Mouse (Mus musculus): ENCODE results near the gene Eya4.

The Eya4 gene

DNA sequence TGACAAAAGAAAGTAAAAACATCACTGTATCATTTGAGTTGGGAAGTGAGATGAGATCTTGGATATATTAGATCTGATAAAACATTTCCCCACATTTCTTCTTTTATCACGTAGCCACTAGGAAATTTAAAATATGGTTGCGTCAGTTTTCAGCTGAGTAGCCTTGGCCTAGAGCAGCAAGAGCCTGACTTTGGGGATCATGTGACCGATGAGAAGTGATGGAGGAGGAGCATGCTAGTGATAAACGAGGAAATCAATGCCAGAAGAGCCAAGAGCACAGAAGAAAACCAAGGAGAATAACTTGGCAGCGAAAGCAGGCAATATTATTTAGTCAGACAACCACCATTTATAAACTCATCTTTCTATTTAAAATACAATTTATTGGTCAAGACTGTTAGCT, 119.7 kb downstream of the Eya4 start:
- DNase-seq (ENCODE audit: low read depth) = no peak

DNA sequence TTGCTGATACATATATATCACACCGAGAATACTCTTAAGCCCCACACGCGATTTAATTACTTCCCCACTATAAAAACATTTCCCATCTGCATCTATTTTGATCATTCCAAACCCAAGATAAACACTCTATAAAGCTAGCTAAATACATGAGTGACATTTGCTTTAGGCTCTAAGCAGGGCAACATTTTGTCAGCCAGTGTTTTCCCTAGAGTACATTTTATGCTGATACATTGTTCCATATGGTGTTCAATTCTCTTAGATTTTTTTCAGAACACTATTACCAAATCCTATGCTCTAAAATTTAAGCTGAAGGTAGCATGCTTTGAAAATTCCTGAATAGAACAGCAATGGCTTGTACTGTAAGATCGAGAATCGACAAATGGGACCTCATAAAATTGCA, 127.2 kb downstream of the Eya4 start:
- no peak for DNase-seq (ENCODE audit: low read depth)

DNA sequence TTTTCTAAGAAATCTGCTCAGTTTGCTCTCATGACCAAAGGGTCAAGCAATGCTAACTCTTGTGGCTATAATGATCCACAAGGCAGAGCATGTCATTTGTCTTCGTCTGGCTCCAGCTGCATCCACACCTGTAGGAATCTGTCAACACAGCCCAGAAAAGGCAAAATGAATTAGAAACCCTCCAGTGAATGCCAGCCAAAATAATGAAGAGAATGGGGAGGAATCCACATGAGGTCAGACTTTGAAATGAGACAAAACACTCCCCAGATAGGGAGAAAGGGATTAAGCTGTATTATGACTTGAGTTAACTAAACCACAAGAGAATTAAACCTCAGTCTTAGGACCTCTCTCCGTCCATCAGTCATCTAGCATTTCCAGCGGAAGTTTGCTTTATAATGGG, 130.2 kb downstream of the Eya4 start:
- no peak for DNase-seq (ENCODE audit: low read depth)

DNA sequence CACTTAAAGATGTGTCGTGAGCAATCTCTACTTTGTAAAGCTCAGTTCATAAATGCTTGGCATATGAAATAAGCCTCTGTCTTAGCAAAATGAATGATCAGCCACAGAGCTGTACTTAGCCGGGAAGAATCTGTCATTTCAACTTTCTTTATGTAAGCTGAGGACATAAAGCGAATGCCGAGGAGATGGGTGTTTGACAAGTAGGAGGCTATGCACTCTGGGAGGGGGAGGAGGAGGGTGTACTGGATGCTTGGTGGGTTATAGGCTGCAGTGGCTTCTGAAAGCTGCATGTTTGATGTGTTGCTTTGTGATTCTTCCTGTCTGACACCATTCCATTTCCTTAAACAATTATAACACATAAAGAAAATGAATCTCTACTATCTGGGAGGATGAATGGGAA, 133.8 kb downstream of the Eya4 start:
- no peak for DNase-seq (ENCODE audit: low read depth)

DNA sequence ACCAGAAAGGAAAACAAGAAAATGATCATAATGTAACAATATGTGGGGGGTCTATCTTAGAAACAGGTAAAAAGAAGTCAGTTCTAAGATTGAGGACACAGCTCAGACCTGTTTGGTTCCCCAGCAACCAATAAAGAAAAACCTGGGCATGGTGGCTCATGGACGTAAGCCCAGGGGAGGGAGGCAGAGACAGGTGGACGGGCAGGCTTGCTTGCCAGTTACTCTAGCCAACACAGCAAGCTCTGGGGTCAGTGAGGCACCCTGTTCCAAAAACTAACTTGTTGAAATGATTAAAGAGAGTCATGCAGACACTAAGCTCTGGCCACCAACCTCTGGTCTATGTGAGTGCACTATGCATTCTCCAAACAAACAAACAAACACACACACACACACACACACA, 139.2 kb downstream of the Eya4 start:
- DNase-seq (ENCODE audit: low read depth) = no peak

DNA sequence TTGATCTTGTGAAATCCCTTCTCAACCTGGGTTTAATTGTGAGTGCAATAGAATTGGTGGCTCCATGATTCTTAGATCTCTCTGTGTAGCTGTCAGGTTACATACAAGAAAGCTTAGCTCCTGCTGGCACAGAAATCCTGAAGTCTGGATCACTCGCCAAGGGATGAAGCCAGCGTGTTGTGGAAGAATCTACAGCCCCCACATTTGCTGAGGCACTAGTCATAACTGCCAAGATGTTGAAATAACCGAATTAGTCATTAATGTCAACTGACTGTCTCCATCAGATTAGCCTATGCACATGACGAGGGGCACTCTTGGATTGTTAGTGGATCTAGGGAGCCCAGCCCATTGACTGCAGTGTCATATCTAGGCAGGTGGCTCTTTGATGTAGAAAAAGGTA, 146.7 kb downstream of the Eya4 start:
- DNase-seq (ENCODE audit: low read depth) = peak; percentile 79

DNA sequence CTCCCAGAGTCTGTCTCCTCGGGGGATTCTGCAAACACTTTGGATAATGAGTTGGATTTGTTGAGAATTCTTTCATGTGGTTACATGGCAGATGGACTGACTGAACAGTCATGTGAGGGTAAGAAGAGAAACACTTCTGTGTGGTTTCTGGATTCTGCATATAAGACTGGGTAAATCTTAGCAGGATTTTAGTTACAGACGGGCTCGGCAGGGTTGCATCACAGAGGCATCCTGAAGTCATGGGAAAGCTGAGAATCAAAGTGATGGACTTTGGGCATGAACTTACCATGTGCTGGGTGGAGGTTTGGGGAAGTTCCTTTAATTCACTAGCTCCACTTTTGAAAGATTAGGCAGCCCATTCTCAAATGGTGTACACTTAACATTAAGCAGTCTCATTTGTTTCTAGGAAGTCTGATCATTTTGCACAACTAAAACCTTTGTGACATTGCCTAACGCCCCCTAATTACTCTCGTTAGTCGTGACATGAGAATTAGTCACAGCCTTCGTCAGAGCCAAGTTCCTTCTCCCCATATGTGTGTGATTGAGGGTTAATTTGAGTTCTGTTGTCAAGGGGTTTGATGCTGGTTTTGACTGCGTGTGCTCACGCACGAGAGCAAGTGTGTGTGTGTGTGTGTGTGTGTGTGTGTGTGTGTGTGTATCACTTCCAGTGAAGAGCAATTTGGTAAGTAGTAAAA, 147.3 kb downstream of the Eya4 start:
- peak; percentile 61 for DNase-seq (ENCODE audit: low read depth)

DNA sequence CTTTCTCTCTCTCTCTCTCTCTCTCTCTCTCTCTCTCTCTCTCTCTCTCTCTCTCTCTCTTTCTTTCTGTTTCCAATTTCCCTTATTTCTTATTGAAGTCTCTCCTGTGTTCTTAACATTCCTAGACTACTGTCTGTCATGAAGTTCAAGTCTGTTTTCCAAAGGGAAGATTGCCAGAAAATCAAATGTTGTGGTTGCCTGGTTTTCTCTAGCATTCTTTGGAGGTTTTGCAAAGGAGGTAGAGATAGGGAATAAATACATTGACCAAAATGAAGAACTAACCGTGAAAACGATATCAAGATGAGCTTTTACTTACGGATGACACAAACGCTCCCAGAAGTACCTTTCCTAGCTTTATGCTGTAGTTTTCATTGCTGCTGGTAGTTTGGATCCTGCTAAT, 148.0 kb downstream of the Eya4 start:
- peak; percentile 12 for DNase-seq (ENCODE audit: low read depth)

DNA sequence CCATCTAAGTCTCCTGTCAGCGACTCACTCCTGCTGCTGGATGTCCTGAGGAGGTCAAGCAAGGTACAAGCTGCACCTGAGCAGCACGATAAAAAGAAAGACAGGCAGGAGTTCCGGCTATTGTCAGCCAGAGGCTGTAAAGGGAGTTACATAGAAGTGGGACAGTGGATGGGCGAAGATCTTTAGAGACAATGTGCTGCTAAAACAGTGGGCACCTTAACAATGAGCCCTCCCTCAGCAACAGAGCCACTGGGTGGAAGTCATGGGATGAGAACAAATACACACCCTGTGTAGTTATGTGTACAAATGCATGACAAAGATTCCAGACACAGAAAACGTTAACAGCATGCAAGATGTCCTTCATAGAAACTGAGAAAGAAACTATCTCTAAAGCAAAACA, 152.3 kb downstream of the Eya4 start:
- DNase-seq (ENCODE audit: low read depth) = no peak

DNA sequence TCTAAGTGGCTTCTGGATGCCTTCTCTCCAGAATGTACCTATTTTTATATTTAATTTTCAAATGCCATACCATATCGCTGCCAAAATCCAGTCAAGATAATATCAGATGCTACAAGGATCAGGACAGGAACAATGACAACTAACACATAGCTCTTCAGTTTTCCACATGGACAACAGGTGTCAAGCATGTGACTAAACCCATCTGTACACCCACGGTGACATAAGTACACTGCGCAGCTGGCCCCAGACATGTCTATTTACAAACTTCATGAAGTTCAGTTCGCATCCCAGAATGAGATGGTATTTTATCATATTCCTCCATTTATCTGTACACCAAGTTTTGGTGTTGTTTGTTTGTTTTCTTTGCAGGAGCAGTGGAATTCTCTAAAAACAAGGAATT, 154.2 kb downstream of the Eya4 start:
- DNase-seq (ENCODE audit: low read depth) = no peak

DNA sequence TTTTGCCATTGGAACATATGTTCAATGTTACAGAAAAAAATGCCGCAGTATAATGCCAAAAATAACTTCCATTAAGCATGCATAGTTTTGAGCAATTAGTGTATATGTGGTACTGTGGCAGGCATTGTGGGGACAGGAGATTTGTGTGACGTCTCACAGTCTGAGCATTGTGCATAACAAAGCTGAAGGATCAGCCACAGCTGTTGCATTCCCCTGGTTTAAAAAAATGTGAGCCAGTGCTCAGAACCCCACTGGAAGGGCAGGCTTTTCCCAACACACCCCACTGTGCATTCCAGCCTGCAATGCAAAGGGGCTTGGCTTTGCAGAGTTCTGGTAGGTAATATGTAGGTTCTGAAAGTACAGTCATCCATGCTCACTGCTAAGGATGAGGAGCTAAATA, 155.2 kb downstream of the Eya4 start:
- DNase-seq (ENCODE audit: low read depth) = no peak

DNA sequence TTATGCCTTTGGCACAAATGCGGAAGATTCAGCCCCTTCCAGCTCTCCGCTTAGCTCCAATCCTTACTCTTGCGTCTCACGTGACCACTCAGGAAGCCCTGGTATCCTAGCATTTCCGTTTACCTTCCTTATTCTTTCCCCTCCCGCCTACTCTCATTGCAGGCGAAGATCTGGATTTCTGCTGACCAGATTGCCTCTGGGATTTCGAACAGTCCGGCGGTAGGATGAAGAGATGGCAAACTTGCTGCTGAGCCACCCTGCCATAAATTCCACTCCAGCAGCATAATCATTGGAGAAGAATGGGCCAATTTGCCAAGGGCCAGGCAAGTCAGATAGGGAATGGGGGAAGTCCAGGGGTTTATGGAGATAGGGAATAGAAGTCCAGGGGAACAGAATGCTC, 160.8 kb downstream of the Eya4 start:
- no peak for DNase-seq (ENCODE audit: low read depth)

DNA sequence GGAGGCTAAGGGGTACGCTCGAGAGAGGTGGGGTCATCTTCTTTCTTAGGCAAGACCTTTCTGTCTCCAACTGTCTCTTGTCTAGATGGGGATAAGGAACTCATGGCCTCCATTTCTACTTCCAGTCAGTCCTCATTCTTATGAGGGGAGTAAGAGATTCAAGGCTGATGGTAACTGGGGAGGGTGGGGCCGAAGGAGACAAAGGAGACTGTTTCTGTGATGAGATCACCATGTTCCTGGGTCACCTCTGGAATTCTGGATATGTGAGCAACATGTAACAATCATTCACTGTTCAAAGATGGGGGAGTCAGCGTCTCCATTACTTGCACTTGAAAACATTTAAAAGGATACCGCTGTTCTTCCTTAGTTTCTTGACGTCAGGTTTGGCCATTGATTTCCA, 165.2 kb downstream of the Eya4 start:
- no peak for DNase-seq (ENCODE audit: low read depth)

DNA sequence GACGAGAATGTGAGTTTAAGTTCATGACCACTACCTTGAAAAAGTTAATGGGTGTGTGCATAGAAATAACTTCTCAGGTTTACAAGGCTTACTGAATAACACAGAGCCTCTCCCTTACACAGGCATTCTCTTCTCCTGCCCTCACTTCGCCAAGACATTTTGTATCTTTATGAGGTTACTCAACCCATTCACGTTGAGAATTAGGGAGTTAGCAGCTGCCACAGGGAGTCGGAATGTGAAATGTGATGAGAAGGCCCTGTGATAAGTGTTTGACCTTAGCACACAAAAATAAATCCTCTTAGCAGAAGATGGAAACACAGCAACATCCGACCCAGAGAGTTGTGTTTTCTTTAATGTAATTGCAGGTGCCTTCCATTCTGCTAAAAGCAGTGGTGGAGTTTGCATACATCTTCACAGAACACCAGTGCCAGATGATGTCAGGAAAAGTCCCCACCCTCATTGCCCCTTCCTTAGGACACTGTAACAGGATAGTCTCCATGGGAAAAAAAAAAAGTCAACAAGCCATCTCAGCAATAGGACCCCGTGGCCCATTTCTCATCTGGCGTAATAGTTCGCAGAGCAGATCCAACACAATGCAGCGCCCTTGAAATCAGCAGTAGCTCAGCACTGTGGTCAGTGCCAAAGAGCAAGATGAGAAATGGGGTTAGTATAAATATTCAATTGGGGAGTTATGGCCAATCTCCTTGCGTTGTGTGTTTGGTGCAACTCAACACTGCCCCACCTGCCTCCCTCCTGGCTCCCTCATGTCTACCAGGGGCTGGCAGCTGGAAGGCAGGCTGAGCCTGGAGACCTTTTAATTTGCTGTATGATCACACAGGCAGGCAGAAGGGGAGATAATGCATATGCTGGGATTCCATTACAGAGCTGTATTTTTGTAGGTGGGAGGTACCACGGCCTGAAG, 168.8 kb downstream of the Eya4 start:
- no peak for DNase-seq (ENCODE audit: low read depth)

DNA sequence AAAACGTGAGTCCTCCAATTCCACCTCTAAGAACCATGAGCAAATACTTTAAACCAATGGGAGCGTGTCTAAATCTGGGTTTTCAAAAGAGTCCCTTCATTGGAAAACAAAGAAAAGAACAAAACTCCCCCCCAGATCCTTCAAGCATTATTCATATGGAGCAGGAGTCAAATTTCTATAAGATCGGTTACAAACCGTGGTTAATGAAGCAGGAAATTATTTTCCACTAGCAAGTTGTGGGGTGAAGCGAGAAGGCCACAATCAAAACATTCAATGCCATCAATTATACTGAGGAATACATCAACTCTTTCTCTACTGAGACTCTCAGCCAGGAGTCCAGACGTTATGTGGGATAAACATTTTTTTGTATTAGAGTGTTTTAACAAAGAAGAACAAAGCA, 171.3 kb downstream of the Eya4 start:
- DNase-seq (ENCODE audit: low read depth) = no peak

DNA sequence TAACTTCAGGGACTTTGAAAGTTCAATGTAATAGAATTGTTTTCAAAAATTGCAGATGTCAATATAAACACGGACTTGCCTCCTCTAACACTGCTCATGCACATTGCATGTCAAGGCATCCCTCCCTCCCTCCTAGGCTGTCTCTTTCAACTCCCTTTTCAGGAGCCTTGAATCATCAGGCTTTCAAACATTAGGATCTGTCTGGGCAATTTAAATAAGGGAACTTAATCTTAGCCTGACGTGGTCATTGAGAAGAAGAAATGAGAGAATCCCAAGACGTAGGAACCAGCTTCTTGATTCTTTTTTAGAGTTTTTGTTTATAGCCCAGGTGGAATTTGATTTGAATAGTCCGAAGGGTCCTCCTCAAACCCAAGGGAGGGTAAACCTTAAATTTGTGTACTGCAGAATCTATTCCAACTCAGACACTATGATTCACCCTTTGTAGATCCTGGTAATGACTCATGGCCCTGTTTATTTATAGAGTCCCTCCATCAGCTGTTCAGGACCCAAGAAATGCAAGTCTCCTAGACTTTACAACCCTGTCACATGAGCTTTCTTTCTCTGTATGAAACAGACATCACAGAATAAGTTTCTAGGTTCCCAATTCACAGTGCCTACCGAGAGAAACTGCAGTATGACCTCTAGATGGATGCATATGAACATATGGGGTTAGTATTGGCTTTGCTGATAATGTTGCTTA, 173.1 kb downstream of the Eya4 start:
- no peak for DNase-seq (ENCODE audit: low read depth)

DNA sequence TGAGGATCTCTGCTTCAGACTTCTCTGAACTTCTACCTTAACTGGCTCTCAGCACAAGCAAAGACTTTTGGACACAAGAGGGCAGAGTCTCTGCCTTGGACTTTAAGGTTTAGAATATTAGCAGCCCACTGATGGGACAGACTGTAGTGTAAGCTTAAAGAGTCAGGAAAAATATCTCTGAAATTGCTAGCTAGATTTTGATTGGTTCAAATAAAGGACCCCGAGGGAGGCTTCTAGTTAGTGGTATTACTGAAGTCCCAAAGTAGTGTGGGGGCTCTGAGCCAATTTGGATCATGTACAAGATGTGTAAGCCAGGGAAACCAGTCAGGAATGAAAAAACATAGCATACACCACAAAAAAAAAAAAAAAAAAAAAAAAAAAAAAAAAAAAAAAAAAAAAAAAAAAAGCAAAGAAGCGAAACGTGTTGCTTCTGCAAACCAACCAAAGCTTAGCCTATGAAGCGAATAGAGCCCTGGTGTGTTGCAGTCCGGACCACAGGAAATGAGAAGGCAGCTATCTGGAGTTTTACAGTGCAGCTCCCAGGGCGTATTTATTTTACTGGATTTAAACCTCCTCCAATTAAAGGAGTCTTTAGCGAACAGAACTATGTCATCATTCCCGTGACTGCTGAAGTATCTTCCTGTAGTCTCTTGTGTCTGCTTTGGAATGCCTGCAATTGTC, 173.8 kb downstream of the Eya4 start:
- DNase-seq (ENCODE audit: low read depth) = no peak

DNA sequence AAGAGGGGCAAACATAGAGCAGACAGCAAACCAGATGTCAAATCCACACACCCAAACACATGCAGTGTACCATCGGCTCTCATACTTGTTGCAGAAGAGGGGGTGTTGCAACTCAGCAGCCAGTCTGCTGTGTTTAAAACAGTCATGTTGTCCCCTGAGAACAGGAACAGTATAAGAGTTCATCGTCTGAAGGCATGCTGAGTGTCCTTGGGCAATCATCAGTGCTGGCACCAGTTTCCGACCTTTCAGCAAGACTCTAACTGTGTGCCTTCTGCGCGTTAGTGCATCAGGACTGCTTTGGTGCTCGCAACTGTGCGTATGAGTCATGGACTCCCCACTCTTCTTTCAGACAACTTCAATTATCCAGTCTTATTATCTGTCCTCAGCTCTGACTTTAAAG, 179.0 kb downstream of the Eya4 start:
- no peak for DNase-seq (ENCODE audit: low read depth)

DNA sequence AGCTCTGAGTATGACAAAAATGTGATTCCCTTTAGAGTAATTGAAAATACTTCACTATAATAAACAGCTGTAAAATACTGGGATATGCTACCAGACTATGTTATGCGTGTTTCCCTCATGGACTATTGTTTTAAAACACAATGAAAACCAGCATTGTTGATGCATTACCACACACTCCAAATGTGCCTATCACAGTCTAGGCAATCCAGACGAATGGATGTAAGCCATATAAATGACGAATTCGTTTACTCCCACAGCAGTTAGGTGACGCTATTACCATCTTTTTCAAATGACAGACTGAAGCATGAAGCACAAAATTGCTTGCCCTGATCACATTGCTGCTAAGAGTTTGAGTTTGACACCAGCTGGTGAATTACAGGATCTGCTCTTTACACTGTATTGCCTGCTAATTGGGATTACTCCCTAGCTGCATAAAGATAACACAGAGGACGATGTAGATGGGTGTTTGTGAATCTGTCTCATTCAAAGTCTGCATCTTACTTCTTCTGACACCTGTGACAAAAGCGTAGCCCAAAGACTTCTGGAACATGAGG, 185.4 kb downstream of the Eya4 start:
- DNase-seq (ENCODE audit: low read depth) = no peak

DNA sequence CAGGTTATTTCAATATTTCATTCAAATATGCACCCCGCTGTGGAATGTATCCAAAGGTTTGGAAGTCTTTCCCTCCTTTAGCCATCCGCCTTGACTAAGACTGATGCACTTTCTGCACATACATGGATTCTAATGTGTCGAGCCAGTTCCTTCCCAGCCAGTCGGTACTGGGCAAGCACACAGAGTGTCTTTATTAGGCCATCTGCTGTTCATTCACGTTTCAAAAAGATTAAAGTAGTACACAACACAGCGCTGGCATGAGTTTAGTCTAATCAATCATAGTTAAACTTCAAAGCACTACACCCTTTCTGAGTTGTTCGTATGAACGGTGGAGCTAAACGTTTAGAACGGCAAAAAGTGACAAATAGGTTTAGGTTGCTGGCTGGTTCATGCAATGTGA, 190.7 kb downstream of the Eya4 start:
- no peak for DNase-seq (ENCODE audit: low read depth)

DNA sequence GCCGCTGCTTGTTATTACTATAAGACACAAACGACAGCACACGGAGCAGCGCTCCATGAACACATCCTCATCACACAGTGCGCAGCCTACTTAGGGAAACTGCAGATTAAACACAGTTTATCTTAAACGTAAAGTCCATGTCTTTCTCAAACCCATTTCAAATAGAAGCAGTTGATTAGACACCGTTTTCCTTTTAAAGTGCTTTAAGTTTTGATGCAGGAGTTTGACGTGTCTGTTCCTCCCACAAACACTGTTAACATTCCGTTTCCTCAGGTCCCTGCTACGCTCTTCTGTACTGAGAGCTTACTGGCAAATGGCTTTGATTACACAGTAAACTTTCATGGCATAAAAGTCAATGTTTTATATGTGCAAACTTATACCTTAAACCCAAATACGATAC, 191.4 kb downstream of the Eya4 start:
- no peak for DNase-seq (ENCODE audit: low read depth)

Measured in fibroblast of lung, adult 2 months (primary cell).